Mouse (Mus musculus): ENCODE data around the gene Atp2b1. TPM values are rescaled to one million over a fixed set of nuclear protein-coding genes. Genes with fewer than 3 reads are reported as not detected.
A peak's percentile ranks its signal among the peaks of the same experiment; 100 is the strongest.

Atp2b1 gene
- polyA plus RNA-seq, 1 experiment from 2014 or later = 176 TPM

DNA sequence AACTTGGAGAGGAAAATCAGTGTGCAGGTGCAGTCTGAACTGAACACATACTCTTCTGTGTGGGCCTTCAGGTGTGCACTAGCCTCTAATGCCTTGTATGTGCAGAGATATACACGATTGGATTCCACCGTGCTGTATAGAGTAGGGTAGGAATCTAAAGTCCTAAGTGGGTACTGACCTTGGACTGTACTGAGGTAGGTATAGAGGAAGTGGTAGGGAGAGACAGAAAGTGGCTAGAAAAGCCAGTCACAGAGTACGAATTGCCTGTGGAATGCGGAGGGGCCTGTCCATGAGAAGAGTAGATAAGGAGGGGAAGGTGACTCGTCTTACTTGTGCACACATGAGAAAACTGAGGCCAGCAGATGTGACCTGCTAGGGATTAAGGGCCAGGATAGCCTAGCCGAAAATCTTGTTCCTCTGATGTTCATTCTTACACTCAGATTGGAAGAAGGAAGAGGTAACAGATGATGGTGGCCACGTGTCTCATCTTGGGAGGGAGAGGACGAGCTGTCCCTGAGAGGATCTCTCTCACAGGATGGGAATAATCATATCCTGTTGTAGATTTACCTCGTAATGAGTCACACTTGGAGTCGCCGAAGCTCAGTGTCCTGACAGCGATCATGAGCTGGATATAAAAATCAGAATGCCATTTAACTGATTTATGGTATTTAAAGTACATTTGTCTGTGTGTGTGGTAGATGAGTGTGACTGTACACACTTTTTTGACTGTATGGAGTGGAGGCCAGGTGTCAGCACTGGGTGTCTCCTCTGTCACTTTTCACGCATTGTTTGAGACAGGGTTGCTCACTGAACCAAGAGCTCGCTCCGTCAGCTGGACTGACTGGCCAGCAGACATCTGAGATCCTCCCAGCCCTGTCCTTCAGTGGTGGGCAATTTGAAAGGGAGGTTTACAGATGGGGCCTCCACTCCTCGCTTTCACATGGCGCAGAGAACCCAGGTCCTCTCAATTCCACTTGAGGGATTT is 37.4 kb downstream of the Atp2b1 start:
- 0 out of 2 replicates have a peak, but pooled peaks cover 3% of the 10 kb centered on the region for H3K4me1 ChIP-seq (replicated peaks)
- no peak overlapping the region for H3K4me3 ChIP-seq (replicated peaks)
- WGBS = 75% methylated on average over 17 of the region's 17 CpGs
- H3K9me3 ChIP-seq = no peaks in the 10 kb centered on the region
- ATAC-seq = peak; percentile 76
- H3K36me3 ChIP-seq = no peaks in the 10 kb centered on the region
- no peaks in the 10 kb centered on the region for H3K27me3 ChIP-seq (replicated peaks)
- H3K27ac ChIP-seq = no peak overlapping the region
- H3K9ac ChIP-seq = no peak overlapping the region
- H3K4me2 ChIP-seq (replicated peaks) = no peak overlapping the region

DNA sequence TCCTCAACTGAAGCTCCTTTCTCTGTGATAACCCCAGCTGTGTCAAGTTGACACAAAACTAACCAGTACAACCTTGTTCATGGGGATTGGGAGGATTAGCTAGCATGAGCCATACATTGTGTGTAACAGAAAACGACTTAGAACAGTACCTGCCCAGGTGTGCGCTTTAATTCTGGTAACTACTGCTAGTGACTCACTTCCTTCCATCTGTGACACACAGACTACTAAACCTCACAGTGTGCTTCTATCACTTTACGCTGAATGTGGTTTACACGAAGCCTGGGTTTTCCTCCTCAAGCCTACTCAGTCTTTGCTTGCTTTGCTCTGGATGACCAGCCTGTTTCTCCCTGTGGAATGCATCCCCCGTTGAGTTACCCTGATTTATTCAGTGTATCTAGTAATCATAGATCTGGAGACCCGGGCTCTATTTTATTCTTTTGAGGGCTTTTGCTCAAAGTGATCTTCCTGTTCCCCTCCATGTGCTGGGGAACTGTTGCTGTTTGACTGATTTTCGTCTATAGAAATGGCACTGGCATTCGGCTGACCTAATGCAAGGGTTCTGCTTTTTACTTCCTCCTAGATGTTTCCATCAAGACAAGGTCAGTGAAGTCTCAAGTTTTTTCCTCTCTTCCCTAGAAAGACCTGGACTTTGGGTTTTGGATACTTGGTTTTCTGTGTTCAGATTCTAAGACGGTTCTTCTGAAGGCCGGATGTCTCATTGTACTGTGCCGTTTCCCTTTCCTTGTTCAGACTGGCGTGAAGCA is 40.2 kb downstream of the Atp2b1 start:
- Histone ChIP-seq H3K27me3 (replicated peaks) (no peaks in the 10 kb centered on the region), H3K4me2 (replicated peaks) (no peak overlapping the region), H3K4me3 (replicated peaks) (no peak overlapping the region), H3K4me1 (replicated peaks) (0 out of 2 replicates have a peak, but pooled peaks cover 3% of the 10 kb centered on the region), H3K36me3 (no peaks in the 10 kb centered on the region), H3K9ac (no peak overlapping the region), H3K27ac (no peak overlapping the region), H3K9me3 (no peaks in the 10 kb centered on the region)
- no peak for ATAC-seq
- 79% methylated on average over 12 of the region's 12 CpGs for WGBS

DNA sequence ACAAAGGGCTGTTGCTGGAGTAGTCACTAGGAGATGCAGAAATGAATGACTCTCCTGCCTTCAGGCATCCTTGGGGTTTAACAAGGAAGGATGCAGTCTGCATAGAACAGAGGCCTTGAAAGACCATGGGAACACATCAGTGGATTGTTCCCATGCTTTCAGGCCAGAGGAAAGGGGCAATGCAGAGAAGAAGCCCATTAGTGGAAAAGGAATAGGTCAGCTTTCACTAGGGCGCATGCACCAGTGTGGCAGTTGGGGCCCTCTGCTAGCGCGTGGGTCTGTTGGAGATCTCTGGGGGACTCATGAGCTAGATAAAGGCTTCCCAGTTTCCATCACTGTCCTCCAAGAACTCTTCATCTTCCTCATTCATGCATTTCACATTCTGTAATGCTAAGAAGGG is 41.9 kb downstream of the Atp2b1 start:
- Histone ChIP-seq H3K4me3 (replicated peaks) (no peak overlapping the region), H3K27ac (no peak overlapping the region), H3K4me2 (replicated peaks) (no peak overlapping the region), H3K9ac (no peak overlapping the region), H3K36me3 (no peaks in the 10 kb centered on the region), H3K9me3 (no peaks in the 10 kb centered on the region), H3K4me1 (replicated peaks) (0 out of 2 replicates have a peak, but pooled peaks cover 6% of the 10 kb centered on the region), H3K27me3 (replicated peaks) (no peaks in the 10 kb centered on the region)
- ATAC-seq = no peak
- WGBS = 87% methylated on average over 3 of the region's 3 CpGs

DNA sequence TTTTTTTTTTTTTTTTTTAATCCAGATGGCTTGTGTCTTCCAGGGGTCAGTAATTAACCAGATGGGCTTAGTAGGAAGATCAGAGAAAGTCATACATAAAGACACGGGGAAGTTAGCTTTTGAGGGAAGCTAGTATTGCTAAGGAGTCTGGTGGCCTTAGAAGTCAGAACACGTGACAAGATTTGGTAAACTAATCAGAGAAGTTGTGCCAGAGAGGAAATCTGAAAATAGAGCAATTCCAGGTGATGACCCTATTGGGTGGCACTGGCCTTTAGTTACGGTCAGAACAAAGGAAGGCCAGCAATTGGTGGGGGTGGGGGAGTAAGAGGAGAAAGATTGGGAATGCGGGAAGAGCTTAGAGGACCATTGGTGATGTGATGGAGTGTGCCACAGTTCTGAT is 44.5 kb downstream of the Atp2b1 start:
- WGBS = 65% methylated on average over 4 of the region's 4 CpGs
- Histone ChIP-seq H3K27ac (no peak overlapping the region), H3K36me3 (no peaks in the 10 kb centered on the region), H3K4me1 (replicated peaks) (0 out of 2 replicates have a peak, but pooled peaks cover 6% of the 10 kb centered on the region), H3K4me2 (replicated peaks) (no peak overlapping the region), H3K9me3 (no peaks in the 10 kb centered on the region), H3K9ac (no peak overlapping the region), H3K4me3 (replicated peaks) (no peak overlapping the region), H3K27me3 (replicated peaks) (no peaks in the 10 kb centered on the region)
- no peak for ATAC-seq

DNA sequence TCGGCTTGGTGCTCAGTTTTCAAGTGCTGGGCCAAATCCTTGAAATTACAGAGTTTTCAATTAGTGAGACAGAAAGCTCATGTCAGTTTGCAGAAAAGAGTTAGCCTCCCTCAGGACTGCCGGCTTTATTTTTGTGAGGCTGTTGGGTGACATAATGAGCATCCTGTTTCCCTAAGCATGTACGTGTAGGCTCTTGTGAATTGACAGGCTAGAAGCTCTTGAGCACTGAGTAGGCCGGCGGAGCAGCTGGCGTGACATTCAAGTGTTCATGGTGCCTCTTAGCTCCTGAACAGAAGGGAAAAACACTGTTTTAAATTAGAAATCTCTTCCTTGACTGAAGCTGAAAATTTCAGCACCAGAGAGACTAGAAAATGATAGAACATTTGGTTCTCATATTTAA is 45.2 kb downstream of the Atp2b1 start:
- 0 out of 2 replicates have a peak, but pooled peaks cover 6% of the 10 kb centered on the region for H3K4me1 ChIP-seq (replicated peaks)
- no peaks in the 10 kb centered on the region for H3K9me3 ChIP-seq
- no peak overlapping the region for H3K4me3 ChIP-seq (replicated peaks)
- no peaks in the 10 kb centered on the region for H3K27me3 ChIP-seq (replicated peaks)
- ATAC-seq = no peak
- H3K9ac ChIP-seq = no peak overlapping the region
- no peaks in the 10 kb centered on the region for H3K36me3 ChIP-seq
- 69% methylated on average over 6 of the region's 6 CpGs for WGBS
- H3K27ac ChIP-seq = no peak overlapping the region
- no peak overlapping the region for H3K4me2 ChIP-seq (replicated peaks)

DNA sequence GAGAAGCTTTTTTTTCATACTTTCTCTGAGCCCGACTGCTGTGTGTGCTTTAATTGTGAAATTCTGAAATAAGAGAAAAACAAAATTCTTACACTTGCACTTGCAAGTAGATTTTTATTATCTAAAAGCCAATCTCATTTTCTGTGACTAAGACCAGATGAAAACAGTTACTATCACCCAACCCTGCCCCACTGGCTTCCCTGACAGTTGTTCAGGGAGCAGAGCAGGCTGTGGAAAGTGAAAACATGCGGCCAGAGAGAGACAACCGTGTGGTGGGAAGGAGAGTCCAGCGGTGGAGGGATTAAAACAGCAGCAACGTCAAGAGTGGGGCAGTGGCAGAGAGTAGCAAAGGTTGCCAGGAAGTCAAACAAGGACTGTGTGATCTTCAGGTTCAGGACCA is 46.7 kb downstream of the Atp2b1 start:
- H3K4me3 ChIP-seq (replicated peaks) = no peak overlapping the region
- ATAC-seq = no peak
- no peak overlapping the region for H3K9ac ChIP-seq
- no peak overlapping the region for H3K27ac ChIP-seq
- WGBS = 47% methylated on average over 5 of the region's 5 CpGs
- H3K27me3 ChIP-seq (replicated peaks) = no peaks in the 10 kb centered on the region
- H3K4me2 ChIP-seq (replicated peaks) = no peak overlapping the region
- H3K9me3 ChIP-seq = no peaks in the 10 kb centered on the region
- 0 out of 2 replicates have a peak, but pooled peaks cover 6% of the 10 kb centered on the region for H3K4me1 ChIP-seq (replicated peaks)
- H3K36me3 ChIP-seq = no peaks in the 10 kb centered on the region

DNA sequence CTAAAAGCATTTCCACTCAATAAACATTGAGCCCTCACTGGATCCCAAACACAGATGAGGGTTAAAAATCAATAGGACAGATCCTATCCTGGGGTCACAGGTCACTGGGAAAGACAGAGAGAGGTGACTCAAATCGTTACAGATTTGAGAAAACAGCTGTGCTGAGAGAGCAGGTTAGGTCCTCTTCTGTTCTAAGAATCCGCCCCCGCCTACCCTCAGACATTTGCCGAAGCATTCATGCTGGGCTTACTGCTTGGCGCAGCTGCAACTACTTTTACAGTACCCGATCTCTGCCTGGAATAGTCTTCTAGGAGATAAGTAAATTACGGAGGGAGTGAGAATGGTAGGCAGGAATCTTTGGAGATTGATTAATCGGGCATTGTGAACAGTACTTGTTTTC is 47.9 kb downstream of the Atp2b1 start:
- H3K9me3 ChIP-seq = no peaks in the 10 kb centered on the region
- WGBS = 69% methylated on average over 8 of the region's 8 CpGs
- no peak overlapping the region for H3K27ac ChIP-seq
- H3K27me3 ChIP-seq (replicated peaks) = no peaks in the 10 kb centered on the region
- no peak overlapping the region for H3K9ac ChIP-seq
- H3K4me1 ChIP-seq (replicated peaks) = 0 out of 2 replicates have a peak, but pooled peaks cover 6% of the 10 kb centered on the region
- no peak overlapping the region for H3K4me3 ChIP-seq (replicated peaks)
- H3K36me3 ChIP-seq = no peaks in the 10 kb centered on the region
- no peak for ATAC-seq
- no peak overlapping the region for H3K4me2 ChIP-seq (replicated peaks)

DNA sequence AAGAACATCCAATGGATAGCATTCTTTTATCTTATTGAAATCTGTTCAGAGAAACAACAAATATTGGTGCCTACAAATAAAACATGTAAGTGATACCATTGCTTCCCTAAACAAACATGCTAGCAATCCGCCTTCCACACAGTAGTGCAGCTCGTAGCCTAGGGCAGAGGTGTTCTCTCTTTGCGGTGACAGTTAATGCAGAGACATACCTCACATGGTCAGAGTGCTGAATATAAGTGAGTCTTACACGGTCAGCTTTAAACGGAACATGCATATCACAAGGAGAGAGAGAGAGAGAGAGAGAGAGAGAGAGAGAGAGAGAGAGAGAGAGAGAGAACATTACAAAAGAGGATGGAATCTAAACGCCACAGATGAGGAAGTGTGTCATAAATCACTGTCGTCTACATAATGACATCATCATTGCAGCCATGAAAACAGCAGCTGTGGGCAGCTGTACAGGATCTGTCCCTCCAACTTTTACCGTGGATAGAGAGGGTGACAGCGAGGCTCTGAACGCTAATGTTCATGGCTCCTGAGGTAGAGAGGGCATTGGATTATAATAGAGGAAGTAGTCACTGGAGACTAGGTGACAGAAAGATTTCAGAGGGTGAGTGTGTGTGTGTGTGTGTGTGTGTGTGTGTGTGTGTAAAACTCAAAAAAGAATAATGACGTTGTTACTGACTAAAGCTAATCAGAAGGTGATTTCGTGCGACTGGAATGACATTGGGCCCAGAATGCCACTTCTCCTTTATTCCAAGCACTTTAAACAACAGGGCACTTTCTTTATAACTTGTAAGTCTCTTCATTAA is 52.4 kb downstream of the Atp2b1 start:
- H3K27ac ChIP-seq = no peak overlapping the region
- H3K4me2 ChIP-seq (replicated peaks) = no peak overlapping the region
- H3K9ac ChIP-seq = no peak overlapping the region
- H3K27me3 ChIP-seq (replicated peaks) = no peaks in the 10 kb centered on the region
- WGBS = 48% methylated on average over 13 of the region's 13 CpGs
- H3K4me1 ChIP-seq (replicated peaks) = 0 out of 2 replicates have a peak, but pooled peaks cover 3% of the 10 kb centered on the region
- peaks cover 3% of the 10 kb centered on the region; the same call in 1 of the 2 replicates for H3K36me3 ChIP-seq
- H3K4me3 ChIP-seq (replicated peaks) = no peak overlapping the region
- peak; percentile 80 for ATAC-seq
- no peaks in the 10 kb centered on the region for H3K9me3 ChIP-seq

DNA sequence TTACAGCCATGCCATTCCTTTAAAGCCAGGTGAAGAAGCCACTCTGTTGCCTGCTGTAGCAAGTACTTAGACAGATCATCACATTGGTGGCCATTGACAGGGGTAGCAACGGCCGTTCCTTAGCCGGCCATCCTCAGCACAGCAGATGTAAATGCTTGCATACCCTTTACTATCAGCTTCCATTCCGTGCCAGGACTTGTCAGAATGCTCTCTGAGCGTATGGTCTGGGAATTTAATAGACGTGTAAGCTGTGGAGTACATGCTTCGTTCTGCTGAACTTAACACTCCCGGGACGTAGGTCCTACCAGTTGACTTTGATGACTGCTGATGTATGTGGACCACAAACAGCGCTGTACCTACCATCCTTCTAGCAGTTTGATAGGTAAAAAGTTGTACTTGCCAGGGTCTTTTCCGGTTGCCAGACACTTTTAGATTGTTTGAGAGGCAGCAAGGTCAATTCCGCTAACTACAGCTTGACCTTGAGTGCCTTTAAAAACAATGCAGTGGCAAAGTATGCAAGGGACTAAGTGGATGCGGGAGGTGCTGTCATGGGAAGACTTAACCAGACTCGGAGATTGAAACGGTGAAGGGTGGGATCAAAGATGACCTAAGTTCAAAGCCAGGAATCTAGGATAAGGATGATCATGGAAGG is 53.2 kb downstream of the Atp2b1 start:
- H3K27ac ChIP-seq = no peak overlapping the region
- no peaks in the 10 kb centered on the region for H3K9me3 ChIP-seq
- no peak overlapping the region for H3K9ac ChIP-seq
- 81% methylated on average over 15 of the region's 15 CpGs for WGBS
- no peaks in the 10 kb centered on the region for H3K4me1 ChIP-seq (replicated peaks)
- ATAC-seq = 0 out of 2 replicates have a peak, but pooled peaks have one; percentile 16
- H3K4me2 ChIP-seq (replicated peaks) = no peak overlapping the region
- H3K4me3 ChIP-seq (replicated peaks) = no peak overlapping the region
- H3K27me3 ChIP-seq (replicated peaks) = no peaks in the 10 kb centered on the region
- H3K36me3 ChIP-seq = peaks cover 3% of the 10 kb centered on the region; the same call in 1 of the 2 replicates

DNA sequence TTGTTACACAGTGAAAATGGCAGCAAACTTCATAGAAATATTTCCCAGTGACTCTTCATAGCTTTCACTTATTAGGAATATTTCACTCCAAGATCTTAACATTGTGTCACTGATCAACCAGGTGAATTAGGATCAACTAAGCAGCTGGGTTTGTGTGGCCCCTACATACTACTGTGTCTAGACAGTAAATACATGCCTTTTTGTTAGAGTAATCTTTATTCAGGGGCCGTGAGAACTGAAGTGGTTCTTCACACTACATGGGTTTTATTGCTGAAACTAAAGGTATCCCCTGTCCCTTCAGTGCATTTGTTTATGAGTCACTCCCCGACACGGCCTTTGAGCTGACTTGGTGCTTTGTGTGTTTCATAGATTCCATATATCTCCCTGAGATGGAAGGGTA is 56.7 kb downstream of the Atp2b1 start:
- 83% methylated on average over 3 of the region's 3 CpGs for WGBS
- H3K36me3 ChIP-seq = peaks cover 3% of the 10 kb centered on the region; the same call in 1 of the 2 replicates
- no peak overlapping the region for H3K4me3 ChIP-seq (replicated peaks)
- H3K27ac ChIP-seq = no peak overlapping the region
- peaks cover 5% of the 10 kb centered on the region; the same call in 1 of the 2 replicates for H3K4me1 ChIP-seq (replicated peaks)
- no peak overlapping the region for H3K4me2 ChIP-seq (replicated peaks)
- ATAC-seq = no peak
- no peak overlapping the region for H3K9ac ChIP-seq
- H3K9me3 ChIP-seq = no peaks in the 10 kb centered on the region
- no peaks in the 10 kb centered on the region for H3K27me3 ChIP-seq (replicated peaks)

DNA sequence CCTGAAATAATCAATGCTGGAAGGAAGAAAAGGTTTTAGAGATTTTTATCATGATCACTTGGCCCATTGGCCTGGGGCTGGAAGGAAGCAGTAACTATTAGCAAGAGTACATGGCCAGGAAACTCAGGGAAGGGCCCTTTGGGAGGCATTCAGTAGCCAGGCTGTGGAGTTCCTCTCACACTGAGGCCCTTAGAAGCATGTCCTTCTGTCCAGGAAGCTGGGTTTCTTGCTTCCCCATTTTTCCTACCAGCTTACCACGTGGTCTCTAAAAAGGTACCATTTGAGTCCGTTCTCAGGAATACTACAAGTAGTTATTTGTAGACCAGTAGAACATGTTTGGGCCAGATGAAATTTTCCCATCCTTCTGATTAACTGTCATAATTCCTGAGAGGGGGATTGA is 58.2 kb downstream of the Atp2b1 start:
- no peak overlapping the region for H3K4me2 ChIP-seq (replicated peaks)
- WGBS = 86% methylated on average over 2 of the region's 2 CpGs
- H3K27me3 ChIP-seq (replicated peaks) = no peaks in the 10 kb centered on the region
- peaks cover 3% of the 10 kb centered on the region; the same call in 1 of the 2 replicates for H3K36me3 ChIP-seq
- ATAC-seq = no peak
- no peaks in the 10 kb centered on the region for H3K9me3 ChIP-seq
- H3K9ac ChIP-seq = no peak overlapping the region
- H3K4me3 ChIP-seq (replicated peaks) = no peak overlapping the region
- H3K27ac ChIP-seq = no peak overlapping the region
- H3K4me1 ChIP-seq (replicated peaks) = peaks cover 16% of the 10 kb centered on the region; the same call in 1 of the 2 replicates

Measured in intestine, embryonic 15.5 days (tissue).